Mouse (Mus musculus): Measurements from ENCODE around the gene Fars2. TPM values are rescaled to one million over a fixed set of nuclear protein-coding genes. Genes with fewer than 3 reads are reported as not detected.

Fars2 gene
- polyA plus RNA-seq, 1 experiment from 2014 or later, result 33.5 TPM

DNA sequence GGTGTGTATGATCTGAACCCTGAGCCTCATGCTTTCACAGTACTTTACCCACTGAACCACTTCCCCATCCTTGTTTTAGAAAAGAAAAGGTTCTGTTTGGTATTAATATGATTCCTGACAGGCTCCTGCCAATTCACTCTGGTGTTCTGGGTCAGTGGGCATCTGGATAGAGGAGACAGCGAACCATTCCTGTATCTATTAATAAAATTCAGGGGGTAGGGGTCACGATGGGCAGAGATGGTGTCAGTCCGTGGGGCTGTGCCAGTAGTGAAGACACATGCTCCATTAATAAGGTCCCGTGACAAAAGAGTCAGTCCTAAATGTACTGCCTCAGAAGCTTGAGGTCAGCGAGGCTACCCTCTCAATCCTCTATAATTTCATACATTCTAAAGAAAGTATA is 4.0 kb upstream of the Fars2 start:
- Histone ChIP-seq H3K4me1 (replicated peaks) (peaks cover 12% of the 10 kb centered on the region), H3K27me3 (no peaks in the 10 kb centered on the region), H3K27ac (no peak overlapping the region), H3K36me3 (no peaks in the 10 kb centered on the region; the same call in 1 of the 2 replicates), H3K9ac (no peak overlapping the region), H3K4me2 (no peak overlapping the region), H3K4me3 (no peak overlapping the region), H3K9me3 (no peaks in the 10 kb centered on the region)
- WGBS, result 78% methylated on average over 5 of the region's 5 CpGs
- no peak for ATAC-seq (ENCODE audit: low FRiP score)

GRCm38 (mm10) chr13:36116520-36117142 is 581 bp upstream of the Fars2 start:
- Histone ChIP-seq H3K27me3 (no peaks in the 10 kb centered on the region), H3K9ac (peak overlapping the region; percentile 83), H3K4me3 (peak overlapping the region; percentile 61), H3K9me3 (no peaks in the 10 kb centered on the region), H3K36me3 (no peaks in the 10 kb centered on the region), H3K4me1 (replicated peaks) (peaks cover 21% of the 10 kb centered on the region), H3K4me2 (peak overlapping the region; percentile 86), H3K27ac (peak overlapping the region; percentile 96; the same call in 1 of the 2 replicates)
- peak; percentile 41 for ATAC-seq (ENCODE audit: low FRiP score)
- WGBS, result 8% methylated on average over 21 of the region's 21 CpGs

DNA sequence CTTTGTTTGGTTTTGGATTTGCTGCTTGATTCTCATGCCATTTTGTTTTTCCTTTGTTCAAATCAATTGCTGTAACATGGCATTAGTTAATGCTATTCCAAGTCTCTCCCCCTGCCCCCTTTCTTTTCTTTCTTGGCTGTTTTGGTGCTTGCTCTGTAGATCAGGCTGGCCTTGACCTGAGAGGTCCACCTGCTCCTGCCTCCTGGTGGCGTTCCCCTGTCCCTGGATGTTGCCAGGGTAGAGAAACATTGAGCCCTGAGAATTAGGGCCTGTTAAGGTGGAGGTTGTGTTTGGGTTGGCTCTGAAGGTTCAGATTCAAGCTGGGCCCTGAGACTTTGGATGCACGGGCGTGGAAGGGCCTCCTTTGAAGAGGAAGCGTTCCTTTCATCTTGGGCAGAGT is 2.5 kb downstream of the Fars2 start:
- Histone ChIP-seq H3K27ac (no peak overlapping the region), H3K9me3 (no peaks in the 10 kb centered on the region), H3K4me3 (no peak overlapping the region), H3K4me2 (no peak overlapping the region), H3K36me3 (no peaks in the 10 kb centered on the region), H3K4me1 (replicated peaks) (peaks cover 21% of the 10 kb centered on the region), H3K9ac (no peak overlapping the region), H3K27me3 (no peaks in the 10 kb centered on the region)
- WGBS, result 85% methylated on average over 4 of the region's 4 CpGs
- ATAC-seq (ENCODE audit: low FRiP score), result no peak

GRCm38 (mm10) chr13:36120606-36121005 is 3.4 kb downstream of the Fars2 start:
- Histone ChIP-seq H3K36me3 (no peaks in the 10 kb centered on the region), H3K4me1 (replicated peaks) (peaks cover 19% of the 10 kb centered on the region), H3K9ac (no peak overlapping the region), H3K4me3 (no peak overlapping the region), H3K27me3 (no peaks in the 10 kb centered on the region), H3K27ac (no peak overlapping the region), H3K4me2 (no peak overlapping the region), H3K9me3 (no peaks in the 10 kb centered on the region)
- no peak for ATAC-seq (ENCODE audit: low FRiP score)

GRCm38 (mm10) chr13:36129360-36130054 is 12.3 kb downstream of the Fars2 start:
- H3K4me2 ChIP-seq, result no peak overlapping the region
- WGBS, result 77% methylated on average over 2 of the region's 2 CpGs

GRCm38 (mm10) chr13:36131401-36131800 is 14.2 kb downstream of the Fars2 start:
- Histone ChIP-seq H3K36me3 (no peaks in the 10 kb centered on the region), H3K4me1 (replicated peaks) (peaks cover 3% of the 10 kb centered on the region; the same call in 1 of the 2 replicates), H3K9ac (no peak overlapping the region), H3K4me3 (no peak overlapping the region), H3K27me3 (no peaks in the 10 kb centered on the region), H3K27ac (no peak overlapping the region), H3K9me3 (no peaks in the 10 kb centered on the region; the same call in 1 of the 2 replicates), H3K4me2 (no peak overlapping the region)
- ATAC-seq (ENCODE audit: low FRiP score), result no peak
- 96% methylated on average over 5 of the region's 5 CpGs for WGBS

More at GRCm38 (mm10) chr13:36129360-36130054, 12.3 kb downstream of the Fars2 start:
- Histone ChIP-seq H3K9me3 (no peaks in the 10 kb centered on the region; the same call in 1 of the 2 replicates), H3K27me3 (no peaks in the 10 kb centered on the region), H3K4me1 (replicated peaks) (peaks cover 3% of the 10 kb centered on the region; the same call in 1 of the 2 replicates), H3K4me3 (no peak overlapping the region), H3K27ac (no peak overlapping the region), H3K36me3 (no peaks in the 10 kb centered on the region), H3K9ac (no peak overlapping the region)
- ATAC-seq (ENCODE audit: low FRiP score), result no peak

- 93% methylated on average over 4 of the region's 5 CpGs for WGBS
- ATAC-seq (ENCODE audit: low FRiP score), result no peak
- no peaks in the 10 kb centered on the region for H3K27me3 ChIP-seq
Measured at GRCm38 (mm10) chr13:36131992-36132649, 14.9 kb downstream of the Fars2 start.

GRCm38 (mm10) chr13:36139703-36140102 is 22.5 kb downstream of the Fars2 start:
- H3K4me3 ChIP-seq, result no peak overlapping the region
- H3K9me3 ChIP-seq, result no peaks in the 10 kb centered on the region
- peaks cover 3% of the 10 kb centered on the region; the same call in 1 of the 2 replicates for H3K4me1 ChIP-seq (replicated peaks)
- no peak for ATAC-seq (ENCODE audit: low FRiP score)
- H3K27ac ChIP-seq, result no peak overlapping the region
- WGBS, result 84% methylated on average over 5 of the region's 5 CpGs
- no peaks in the 10 kb centered on the region for H3K27me3 ChIP-seq
- H3K36me3 ChIP-seq, result no peaks in the 10 kb centered on the region
- no peak overlapping the region for H3K4me2 ChIP-seq
- H3K9ac ChIP-seq, result no peak overlapping the region

More at GRCm38 (mm10) chr13:36131992-36132649, 14.9 kb downstream of the Fars2 start:
- Histone ChIP-seq H3K4me2 (no peak overlapping the region), H3K4me1 (replicated peaks) (peaks cover 3% of the 10 kb centered on the region; the same call in 1 of the 2 replicates), H3K27ac (no peak overlapping the region), H3K4me3 (no peak overlapping the region), H3K9ac (no peak overlapping the region), H3K9me3 (no peaks in the 10 kb centered on the region; the same call in 1 of the 2 replicates), H3K36me3 (no peaks in the 10 kb centered on the region)

DNA sequence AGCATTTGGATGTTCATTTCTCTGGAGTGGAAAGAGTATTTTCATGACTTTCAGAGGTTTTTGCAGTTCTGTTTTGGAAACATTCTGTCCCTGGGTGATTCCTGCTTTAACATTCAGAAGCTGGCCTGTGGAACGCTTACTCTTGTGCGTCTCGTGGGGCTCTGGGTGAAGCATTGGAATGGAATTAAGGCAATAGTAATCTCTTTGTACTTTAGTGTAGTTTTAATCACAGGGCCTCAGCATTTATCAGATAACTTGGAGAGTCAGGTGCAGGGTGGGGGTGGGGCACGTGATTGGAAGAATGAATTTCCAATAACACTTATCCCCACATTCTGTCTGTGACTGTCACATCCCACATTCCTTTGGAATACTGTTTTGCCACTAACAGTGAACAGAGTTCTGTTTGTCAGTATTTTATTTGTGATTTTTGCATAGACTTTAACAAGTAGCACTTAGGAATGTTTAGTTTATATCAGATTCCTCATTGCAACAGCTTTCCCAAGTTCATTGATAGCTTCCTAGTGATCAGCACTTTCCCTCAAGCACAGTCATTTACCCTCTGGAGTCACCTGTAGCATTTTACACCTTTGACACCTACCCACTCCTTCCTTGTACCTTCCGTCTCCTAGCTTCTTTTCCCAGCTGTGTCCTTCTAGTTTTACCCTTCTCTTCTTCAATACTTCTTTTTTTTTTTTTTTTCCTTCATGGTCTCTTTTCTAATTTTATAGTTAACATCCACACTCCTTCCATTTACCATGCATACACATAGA is 23.2 kb downstream of the Fars2 start:
- 83% methylated on average over 5 of the region's 5 CpGs for WGBS
- Histone ChIP-seq H3K4me1 (replicated peaks) (peaks cover 3% of the 10 kb centered on the region; the same call in 1 of the 2 replicates), H3K9me3 (no peaks in the 10 kb centered on the region), H3K27ac (no peak overlapping the region), H3K27me3 (no peaks in the 10 kb centered on the region), H3K4me3 (no peak overlapping the region), H3K4me2 (no peak overlapping the region), H3K9ac (no peak overlapping the region), H3K36me3 (no peaks in the 10 kb centered on the region)
- ATAC-seq (ENCODE audit: low FRiP score), result no peak

DNA sequence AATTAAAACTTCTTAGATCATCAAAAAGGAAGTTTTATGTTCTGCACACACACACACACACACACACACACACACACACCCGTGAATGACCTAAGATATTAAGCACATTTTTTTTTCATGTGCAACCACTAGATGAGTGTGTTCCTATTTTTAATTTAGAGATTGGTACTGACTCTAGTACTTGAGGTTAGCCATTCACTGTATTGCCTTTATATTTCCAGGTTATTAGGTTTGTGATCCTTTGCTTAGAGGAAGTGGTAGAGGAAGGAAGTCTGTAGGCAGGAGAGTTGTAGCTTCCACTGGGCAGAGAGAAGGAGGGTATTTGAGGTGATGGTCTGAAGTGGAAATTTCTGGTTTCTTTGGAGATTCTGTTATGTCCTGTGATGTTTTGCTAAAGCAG is 28.4 kb downstream of the Fars2 start:
- Histone ChIP-seq H3K4me1 (replicated peaks) (peaks cover 11% of the 10 kb centered on the region), H3K27ac (no peak overlapping the region), H3K27me3 (no peaks in the 10 kb centered on the region), H3K4me2 (no peak overlapping the region), H3K9me3 (no peaks in the 10 kb centered on the region), H3K36me3 (no peaks in the 10 kb centered on the region), H3K4me3 (no peak overlapping the region), H3K9ac (no peak overlapping the region)
- WGBS, result 87% methylated on average over 1 of the region's 1 CpGs
- ATAC-seq (ENCODE audit: low FRiP score), result no peak

GRCm38 (mm10) chr13:36149175-36149939 is 32.1 kb downstream of the Fars2 start:
- no peak for ATAC-seq (ENCODE audit: low FRiP score)
- no peak overlapping the region for H3K9ac ChIP-seq
- H3K9me3 ChIP-seq, result no peaks in the 10 kb centered on the region
- no peaks in the 10 kb centered on the region for H3K27me3 ChIP-seq
- no peak overlapping the region for H3K4me3 ChIP-seq
- no peaks in the 10 kb centered on the region for H3K36me3 ChIP-seq
- no peak overlapping the region for H3K4me2 ChIP-seq
- H3K27ac ChIP-seq, result no peak overlapping the region
- WGBS, result 56% methylated on average over 6 of the region's 6 CpGs
- H3K4me1 ChIP-seq (replicated peaks), result peaks cover 11% of the 10 kb centered on the region

Measured in hindbrain, embryonic 13.5 days (tissue).